Mouse (Mus musculus): Measurements from ENCODE around the gene Hbb-bs.
A peak's percentile ranks its signal among the peaks of the same experiment; 100 is the strongest.
"Not testable (repeated sequence)": the region's sequence is repeated elsewhere in the genome, so short reads cannot be mapped to it uniquely, and the experiment has no call there.

Gene Hbb-bs

DNA sequence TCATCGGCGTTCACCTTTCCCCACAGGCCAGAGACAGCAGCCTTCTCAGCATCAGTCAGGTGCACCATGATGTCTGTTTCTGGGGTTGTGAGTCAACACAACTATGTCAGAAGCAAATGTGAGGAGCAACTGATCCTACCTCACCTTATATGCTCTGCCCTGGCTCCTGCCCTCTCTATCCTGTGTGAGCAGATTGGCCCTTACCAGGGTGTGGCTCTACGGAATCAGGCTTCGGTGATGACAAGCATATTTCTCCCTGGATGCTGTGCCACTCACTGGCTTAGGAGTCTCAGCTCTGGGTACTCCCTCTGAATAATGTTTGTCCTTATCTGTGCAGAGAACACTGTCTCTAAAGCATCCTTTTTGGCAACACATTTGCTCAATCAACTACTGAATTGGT lies at the start of gene Hbb-bs:
Gene Hbb-bs, minus strand, starts transcription at position 289 of the 400 bp plus-strand sequence.
- DNase-seq (ENCODE audit: low read depth, low spot score): no peak

- DNase-seq (ENCODE audit: low read depth, low spot score): no peak
These were observed 49.2 kb upstream of the Hbb-bs start for GRCm38 (mm10) chr7:103877093-103877492.

DNA sequence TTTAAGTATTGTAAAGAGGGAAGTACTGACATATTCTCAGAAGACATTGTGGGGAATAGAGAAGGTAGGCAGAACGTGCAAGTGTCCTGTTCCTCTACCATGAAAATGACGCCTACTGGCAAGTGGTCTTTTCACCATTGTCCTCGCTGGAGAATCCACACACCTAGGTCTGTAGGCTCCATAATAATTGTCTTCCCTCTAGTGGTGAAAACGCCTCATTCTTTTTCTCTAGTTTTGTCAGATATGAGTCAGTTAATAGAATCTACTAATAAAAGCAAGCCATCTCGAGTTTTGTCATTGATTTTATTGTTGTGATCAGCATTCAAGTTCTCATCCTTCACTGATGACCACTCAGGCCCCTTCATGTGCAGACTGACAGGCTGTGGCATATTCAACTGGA lies 46.6 kb upstream of the Hbb-bs start:
- peak; percentile 29 for DNase-seq (ENCODE audit: low read depth, low spot score)

GRCm38 (mm10) chr7:103873064-103873463 lies 45.2 kb upstream of the Hbb-bs start:
- peak; percentile 60 for DNase-seq (ENCODE audit: low read depth, low spot score)

DNA sequence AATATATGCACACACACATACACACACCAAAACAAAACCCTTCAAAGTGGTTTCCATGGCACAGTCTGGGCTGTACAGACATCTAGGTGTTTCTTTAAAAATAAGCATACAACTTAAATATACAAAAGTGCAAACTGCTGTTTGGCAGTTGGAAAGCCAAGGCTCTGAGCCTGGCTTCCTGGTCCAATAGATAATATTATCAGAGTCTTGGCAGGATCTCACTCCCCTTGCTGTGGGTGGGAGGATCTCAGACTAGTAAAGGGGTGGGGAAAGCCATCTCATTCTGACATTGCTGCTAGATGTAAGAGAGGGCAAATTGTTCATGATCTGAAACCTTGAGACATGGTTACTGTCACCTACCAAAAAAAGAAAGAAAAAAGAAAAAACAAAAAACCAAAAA lies 42.8 kb upstream of the Hbb-bs start:
- DNase-seq (ENCODE audit: low read depth, low spot score): no peak

DNA sequence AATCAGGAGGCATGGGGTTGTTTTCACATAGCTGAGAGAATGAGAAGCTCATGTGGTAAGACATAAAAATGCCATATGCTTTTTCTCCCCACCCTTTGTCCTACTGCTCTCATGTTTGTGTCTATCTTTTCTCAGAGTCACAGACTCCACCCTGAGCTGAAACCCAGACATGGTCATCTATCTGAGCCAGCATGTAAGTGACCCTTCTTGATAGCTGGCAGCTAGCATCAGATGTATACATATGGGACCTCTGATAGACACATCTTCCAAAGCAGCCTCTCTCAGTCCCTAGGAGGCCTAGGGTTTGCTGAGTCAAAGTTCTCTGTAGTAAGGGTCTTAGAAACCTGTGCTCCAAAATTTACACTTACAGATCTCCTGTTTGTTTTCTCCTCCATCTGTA lies 37.8 kb upstream of the Hbb-bs start:
- no peak for DNase-seq (ENCODE audit: low read depth, low spot score)

DNA sequence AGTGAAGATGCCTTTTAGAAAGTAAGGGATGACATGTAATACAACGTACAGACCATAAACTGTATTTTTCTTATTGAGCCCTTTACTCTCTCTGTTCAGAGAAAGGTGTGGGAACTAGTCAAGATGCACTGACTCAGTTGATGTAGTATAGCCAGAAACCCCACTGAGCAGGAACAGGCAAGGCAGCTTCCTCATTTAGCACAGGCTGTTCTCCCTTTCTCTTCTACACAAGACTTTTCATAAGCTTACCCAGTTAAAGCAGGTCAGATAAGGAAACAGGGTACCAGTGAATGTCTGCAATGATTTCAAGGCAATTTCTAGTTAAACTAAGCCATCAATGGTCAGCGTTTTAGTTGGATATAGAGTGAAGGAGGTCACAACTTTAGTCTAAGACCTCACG lies 33.6 kb upstream of the Hbb-bs start:
- peak; percentile 70 for DNase-seq (ENCODE audit: low read depth, low spot score)

GRCm38 (mm10) chr7:103860855-103861254 lies 33.0 kb upstream of the Hbb-bs start:
- peak; percentile 93 for DNase-seq (ENCODE audit: low read depth, low spot score)

DNA sequence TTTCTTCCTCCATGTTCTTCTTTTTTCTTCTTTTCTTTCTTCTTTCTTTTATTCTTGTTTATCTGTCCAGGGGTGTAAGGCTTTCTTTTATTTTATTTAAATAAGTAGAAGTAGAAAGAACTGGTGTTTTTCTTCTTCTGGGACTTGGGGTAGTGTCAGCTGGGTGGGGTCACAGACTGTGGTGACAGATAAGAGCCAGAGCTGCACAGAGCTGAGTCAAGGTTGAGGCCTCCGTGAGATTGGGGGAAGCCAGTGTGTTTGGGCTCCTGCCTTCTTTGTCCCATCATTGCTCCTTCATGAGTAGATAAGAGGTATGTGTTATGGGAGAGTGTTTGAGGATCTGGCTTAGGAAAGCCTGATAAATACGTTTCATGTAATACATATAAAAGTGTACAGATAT lies 31.2 kb upstream of the Hbb-bs start:
- DNase-seq (ENCODE audit: low read depth, low spot score): no peak

DNA sequence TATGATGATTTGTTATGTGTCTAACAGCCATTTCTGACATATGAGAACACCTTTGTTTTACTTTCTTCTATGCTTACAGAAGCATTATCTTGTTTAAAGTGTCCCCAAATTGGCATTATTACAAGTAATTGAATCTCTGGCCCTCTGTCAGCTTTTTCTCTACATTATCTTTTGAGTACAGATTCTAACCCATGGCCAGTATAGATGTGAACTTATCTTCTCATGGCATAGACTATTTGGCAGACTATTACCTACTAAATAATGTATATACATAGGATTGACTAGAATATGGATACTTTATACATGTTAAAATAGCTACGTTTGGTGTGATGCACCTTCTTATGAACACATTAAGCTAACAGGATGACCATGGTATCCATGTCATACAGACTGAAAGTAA lies 26.8 kb upstream of the Hbb-bs start:
- no peak for DNase-seq (ENCODE audit: low read depth, low spot score)

DNA sequence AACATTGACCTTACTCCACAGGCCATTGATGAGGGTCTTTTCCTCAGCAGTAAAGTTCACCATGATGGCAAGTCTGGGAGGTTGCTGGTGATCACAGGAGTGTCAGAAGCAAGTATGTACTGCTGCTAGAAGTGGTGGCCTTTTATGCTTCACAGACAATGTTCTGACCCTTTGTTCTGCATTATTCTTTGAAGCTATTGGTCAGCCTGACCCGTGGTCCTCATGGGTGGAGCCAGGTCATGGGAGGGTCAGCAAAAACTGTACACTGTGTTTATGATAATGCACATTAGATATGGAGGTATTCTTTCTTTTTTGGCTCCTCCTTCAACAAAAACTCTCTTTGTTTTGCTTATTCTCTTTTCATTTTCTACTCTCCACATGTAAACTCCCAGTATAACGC lies 25.2 kb upstream of the Hbb-bs start, which contains the start of gene Hbb-y:
Gene Hbb-y, minus strand, starts transcription at position 127 of the 400 bp plus-strand sequence.
- no peak for DNase-seq (ENCODE audit: low read depth, low spot score)

DNA sequence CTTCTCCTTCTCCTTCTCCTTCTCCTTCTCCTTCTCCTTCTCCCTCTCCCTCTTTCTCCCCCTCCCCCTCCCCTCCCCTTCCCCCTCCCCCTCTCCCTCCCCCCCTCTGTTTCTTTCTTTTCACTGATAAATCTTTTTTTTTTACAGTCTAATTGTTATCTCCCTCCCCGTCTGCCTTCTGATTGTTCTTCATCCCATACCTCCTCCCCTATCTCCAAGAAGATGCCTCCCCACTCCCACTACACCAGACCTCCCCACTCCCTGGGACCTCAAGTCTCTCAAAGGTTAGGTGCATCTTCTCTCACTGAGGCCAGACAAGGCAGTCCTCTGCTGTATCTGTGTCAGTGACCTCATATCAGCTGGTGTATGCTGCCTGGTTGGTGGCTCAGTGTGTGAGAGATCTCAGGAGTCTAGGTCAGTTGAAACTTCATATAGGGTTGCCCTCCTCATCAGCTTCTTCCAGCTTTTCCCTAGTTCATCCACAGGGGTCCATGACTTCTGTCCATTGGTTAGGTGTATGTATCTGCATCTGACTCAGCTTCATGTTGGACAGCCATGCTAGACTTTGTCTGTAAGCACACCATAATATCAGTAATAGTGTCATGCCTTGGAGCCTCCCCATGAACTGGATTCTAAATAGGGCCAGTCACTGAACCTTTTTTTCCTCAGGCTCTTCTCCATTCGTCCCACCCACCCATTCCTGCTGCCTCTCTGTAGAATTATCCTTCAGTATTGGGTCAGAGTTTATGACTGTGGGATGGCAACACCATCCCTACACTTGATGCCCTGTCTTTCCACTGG lies 16.8 kb upstream of the Hbb-bs start:
- no peak for DNase-seq (ENCODE audit: low read depth, low spot score)

- DNase-seq (ENCODE audit: low read depth, low spot score): no peak
These were observed 15.1 kb upstream of the Hbb-bs start, which contains the start of gene Hbb-bh1 for GRCm38 (mm10) chr7:103843034-103843433. Gene Hbb-bh1, minus strand, starts transcription at chr7:103843164.

DNA sequence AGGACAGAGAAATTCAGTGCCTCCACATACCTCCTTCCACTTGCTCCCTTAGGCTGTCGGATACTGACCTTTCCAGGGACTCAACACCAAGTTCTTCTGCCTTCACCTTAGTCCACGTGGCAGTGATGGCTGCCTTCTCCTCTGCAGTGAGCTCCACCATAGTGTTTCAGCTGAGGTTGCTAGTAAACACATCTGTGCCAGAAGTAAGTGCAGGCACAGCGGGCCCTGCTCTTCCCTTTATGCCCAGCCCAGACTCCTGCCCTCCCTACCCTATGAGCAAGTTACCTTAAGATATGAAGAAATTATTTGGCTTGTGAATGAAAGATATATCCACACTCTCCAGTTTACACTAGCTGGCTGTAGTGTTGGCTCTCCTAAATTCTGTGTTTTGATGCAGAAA lies 12.4 kb upstream of the Hbb-bs start, which contains the start of gene Hbb-bh2:
Gene Hbb-bh2, minus strand, starts transcription at position 253 of the 400 bp plus-strand sequence.
- DNase-seq (ENCODE audit: low read depth, low spot score): no peak

- not testable (repeated sequence) for DNase-seq (ENCODE audit: low read depth, low spot score)
These were observed 757 bp downstream of the Hbb-bs start for GRCm38 (mm10) chr7:103827139-103827538.

DNA sequence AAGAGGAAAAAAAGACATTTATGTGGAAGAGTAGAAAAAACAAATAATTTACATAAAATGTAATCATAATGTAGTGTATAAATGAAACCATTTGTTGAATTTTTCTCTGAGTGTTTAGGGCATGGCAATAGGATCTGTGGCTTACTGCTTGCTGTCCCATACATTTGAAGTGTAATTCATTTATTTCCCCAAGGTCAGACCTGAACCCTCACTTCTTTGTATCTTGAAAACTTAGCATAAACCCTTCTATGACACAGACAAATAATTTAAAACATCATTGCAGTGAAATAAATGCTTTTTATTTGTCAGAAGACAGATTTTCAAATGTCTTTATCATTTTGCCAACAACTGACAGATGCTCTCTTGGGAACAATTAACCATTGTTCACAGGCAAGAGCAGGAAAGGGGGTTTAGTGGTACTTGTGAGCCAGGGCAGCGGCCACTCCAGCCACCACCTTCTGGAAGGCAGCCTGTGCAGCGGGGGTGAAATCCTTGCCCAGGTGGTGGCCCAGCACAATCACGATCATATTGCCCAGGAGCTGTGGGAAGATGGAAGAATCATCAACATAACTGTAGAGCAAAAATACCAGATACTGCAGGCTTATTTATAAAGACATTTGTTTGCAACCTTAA lies 1.5 kb downstream of the Hbb-bs start:
- DNase-seq (ENCODE audit: low read depth, low spot score): no peak

- DNase-seq (ENCODE audit: low read depth, low spot score): no peak
These were observed 2.2 kb downstream of the Hbb-bs start for GRCm38 (mm10) chr7:103825536-103826254.

- DNase-seq (ENCODE audit: low read depth, low spot score): no peak
These were observed 3.3 kb downstream of the Hbb-bs start for GRCm38 (mm10) chr7:103824597-103824996.

DNA sequence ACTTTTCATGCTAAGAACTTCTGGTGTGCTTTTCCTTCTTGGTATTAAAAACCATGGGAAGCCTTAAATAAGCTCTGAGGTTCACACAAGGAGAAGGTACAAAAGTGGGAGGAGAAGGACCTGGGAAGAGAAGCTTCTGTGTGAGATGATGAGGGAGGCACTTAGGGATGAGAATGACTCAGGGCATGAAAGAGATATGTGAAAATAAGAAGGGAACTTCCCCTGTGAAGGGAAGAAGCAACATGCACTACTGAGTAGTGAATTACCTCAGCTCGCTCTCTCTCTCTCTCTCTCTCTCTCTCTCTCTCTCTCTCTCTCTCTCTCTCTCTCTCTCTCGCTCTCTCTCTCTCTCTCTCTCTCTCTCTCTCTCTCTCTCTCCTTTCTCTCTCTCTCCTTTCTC lies 12.8 kb downstream of the Hbb-bs start:
- peak; percentile 37 for DNase-seq (ENCODE audit: low read depth, low spot score)

DNA sequence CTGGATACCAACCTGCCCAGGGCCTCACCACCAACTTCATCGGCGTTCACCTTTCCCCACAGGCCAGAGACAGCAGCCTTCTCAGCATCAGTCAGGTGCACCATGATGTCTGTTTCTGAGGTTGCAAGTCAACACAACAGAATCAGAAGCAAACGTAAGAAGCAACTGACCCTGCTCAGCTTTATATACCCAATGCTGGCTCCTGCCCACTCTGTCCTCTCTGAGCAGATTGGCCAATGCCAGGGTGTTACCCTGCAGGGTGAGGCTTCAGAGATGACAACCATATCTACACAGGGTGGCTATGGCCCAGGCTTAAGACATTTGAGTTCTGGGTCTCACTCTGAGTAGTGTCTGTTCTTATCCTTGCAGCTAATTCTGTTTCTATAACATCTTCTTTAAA lies 14.1 kb downstream of the Hbb-bs start, which contains the start of gene Hbb-bt:
Gene Hbb-bt, minus strand, starts transcription at position 231 of the 400 bp plus-strand sequence.
- peak; percentile 49 for DNase-seq (ENCODE audit: low read depth, low spot score)

- not testable (repeated sequence) for DNase-seq (ENCODE audit: low read depth, low spot score)
These were observed 14.7 kb downstream of the Hbb-bs start for GRCm38 (mm10) chr7:103813152-103813551.

DNA sequence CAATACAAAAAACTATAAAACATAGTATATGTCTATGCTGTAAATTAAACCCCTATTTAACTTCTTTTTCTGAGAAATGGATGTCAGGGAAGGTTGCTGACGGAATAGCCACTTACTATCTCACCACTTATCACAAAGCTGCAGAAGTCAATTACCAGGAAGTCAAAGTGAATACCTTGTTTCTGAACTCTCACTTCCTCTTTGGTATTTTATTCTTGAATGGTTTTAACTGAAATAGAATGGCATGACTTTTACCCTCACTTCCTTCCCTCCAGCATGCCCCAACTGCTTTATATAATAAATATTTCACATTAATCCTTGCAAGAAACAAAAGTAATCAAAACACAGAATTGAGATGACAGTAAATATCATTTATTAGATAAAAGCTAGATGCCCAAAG lies 15.7 kb downstream of the Hbb-bs start:
- peak; percentile 73 for DNase-seq (ENCODE audit: low read depth, low spot score)

All from A20 (cell line).